Mouse (Mus musculus): Measurements from ENCODE around the gene Paqr8.

DNA sequence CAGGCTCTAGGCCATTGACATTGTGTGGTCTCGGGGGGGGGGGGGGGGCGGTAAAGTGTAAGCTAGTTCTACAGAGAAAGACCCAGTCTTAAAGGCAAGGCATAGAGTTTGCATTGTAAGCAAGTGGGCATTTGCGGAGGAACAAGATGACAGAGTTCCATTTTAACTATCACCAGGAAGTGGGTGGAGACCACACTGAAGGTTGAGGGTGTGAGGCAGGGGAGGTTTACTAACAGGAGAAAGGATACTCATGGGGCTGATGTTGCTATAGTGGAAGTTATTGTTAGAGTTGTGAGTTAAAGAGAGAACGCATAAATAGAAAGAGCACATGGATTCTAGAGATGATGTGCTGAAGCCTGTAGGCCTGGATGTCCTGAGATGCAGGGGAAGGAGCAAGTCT is 36.0 kb downstream of the Paqr8 start:
- TF ChIP-seq GATA1 (IDR thresholded peaks at IDR 0.05; ENCODE audit: borderline replicate concordance, low read length) = no peak
- TF ChIP-seq FLI1 (IDR thresholded peaks at IDR 0.05; ENCODE audit: low read length) = no peak
